In genomic region chr6:72319019-72319418, GRCm38 (mm10) we compare ENCODE assay signal across 10 mouse cellular contexts. TPM values are rescaled to one million over a fixed set of nuclear protein-coding genes. Genes with fewer than 3 reads are reported as not detected.
DNase-seq lines count a peak whose midpoint lies in the region; ATAC-seq lines count a peak whose summit lies in the region.
"Had no signal": no experiment of that assay in that cellular context is flagged by ENCODE, and none has a peak within 500 bp of the region (broad histone marks: within the 10 kb centered on the region; RNA-seq: fewer than 3 reads in every experiment).

No protein-coding gene starts in this region.

- no peaks in the 10 kb centered on the region for H3K4me1 ChIP-seq in hindbrain, embryonic 14.5 days (replicated peaks; ENCODE audit: control insufficient read depth, insufficient read depth, low read length)
- H3K4me1 ChIP-seq in hindbrain, embryonic 13.5 days (replicated peaks) = no peaks in the 10 kb centered on the region
- no peaks in the 10 kb centered on the region for H3K4me1 ChIP-seq in forebrain, embryonic 15.5 days

- 84% methylated on average over 11 of the region's 11 CpGs for WGBS in hindbrain, embryonic 14.5 days
- 82% methylated on average over 11 of the region's 11 CpGs for whole genome bisulfite sequencing in hindbrain, embryonic 13.5 days
- WGBS in forebrain, embryonic 15.5 days = 80% methylated on average over 11 of the region's 11 CpGs

- peak; percentile 62 for DNase-seq in hindbrain, embryonic 14.5 days (ENCODE audit: low spot score)
- peak; percentile 2 for DNase-seq in A20 (ENCODE audit: low read depth, low spot score)
- DNase-seq in WW6 (ENCODE audit: low read depth, low spot score) = peak; percentile 11
- DNase-seq in heart, postnatal 14 days = peak; percentile 62 to 78
- DNase-seq in liver = peak; percentile 52
- peak; percentile 48 for DNase-seq in splenic B cell, adult 2 months (ENCODE audit: low read depth, low spot score)

- no peak overlapping the region for H3K4me3 ChIP-seq in hindbrain, embryonic 14.5 days (replicated peaks; ENCODE audit: low read length)
- H3K4me3 ChIP-seq in hindbrain, embryonic 13.5 days = no peak overlapping the region
- H3K4me3 ChIP-seq in forebrain, embryonic 15.5 days = no peak overlapping the region
- H3K4me3 ChIP-seq: liver, embryonic 15.5 days had no signal

- H3K36me3 ChIP-seq in hindbrain, embryonic 14.5 days (replicated peaks; ENCODE audit: control insufficient read depth, insufficient read depth) = peaks cover 88% of the 10 kb centered on the region
- H3K36me3 ChIP-seq in hindbrain, embryonic 13.5 days = peaks cover 88% of the 10 kb centered on the region
- H3K36me3 ChIP-seq in splenic B cell, adult 2 months (ENCODE audit: control insufficient read depth, insufficient read depth, low read length, poor library complexity, severe bottlenecking) = peaks cover 11% of the 10 kb centered on the region
- peaks cover 65% of the 10 kb centered on the region for H3K36me3 ChIP-seq in forebrain, embryonic 15.5 days

- H3K4me2 ChIP-seq in hindbrain, embryonic 14.5 days (replicated peaks) = no peak overlapping the region
- no peak overlapping the region for H3K4me2 ChIP-seq in hindbrain, embryonic 13.5 days
- H3K4me2 ChIP-seq in forebrain, embryonic 15.5 days (replicated peaks) = no peak overlapping the region
- H3K4me2 ChIP-seq: liver, embryonic 15.5 days had no signal

- no peaks in the 10 kb centered on the region for H3K9me3 ChIP-seq in hindbrain, embryonic 14.5 days (ENCODE audit: control insufficient read depth, low read length)
- no peaks in the 10 kb centered on the region for H3K9me3 ChIP-seq in hindbrain, embryonic 13.5 days
- H3K9me3 ChIP-seq in forebrain, embryonic 15.5 days = no peaks in the 10 kb centered on the region
- H3K9me3 ChIP-seq: liver, embryonic 15.5 days had no signal

- no peak overlapping the region for H3K9ac ChIP-seq in hindbrain, embryonic 14.5 days
- no peak overlapping the region for H3K9ac ChIP-seq in hindbrain, embryonic 13.5 days
- no peak overlapping the region for H3K9ac ChIP-seq in forebrain, embryonic 15.5 days (replicated peaks)
- H3K9ac ChIP-seq: liver, embryonic 15.5 days had no signal

- no peaks in the 10 kb centered on the region for H3K27me3 ChIP-seq in hindbrain, embryonic 14.5 days (ENCODE audit: control insufficient read depth, insufficient read depth, low read length)
- H3K27me3 ChIP-seq in hindbrain, embryonic 13.5 days = no peaks in the 10 kb centered on the region
- H3K27me3 ChIP-seq in splenic B cell, adult 2 months (ENCODE audit: control insufficient read depth, insufficient read depth, low read length, poor library complexity, severe bottlenecking) = no peaks in the 10 kb centered on the region
- H3K27me3 ChIP-seq in forebrain, embryonic 15.5 days = no peaks in the 10 kb centered on the region
- H3K27me3 ChIP-seq: liver, embryonic 15.5 days had no signal

- ATAC-seq in hindbrain, embryonic 14.5 days (ENCODE audit: low FRiP score) = no peak
- ATAC-seq in hindbrain, embryonic 13.5 days (ENCODE audit: low FRiP score) = no peak
- no peak for ATAC-seq in forebrain, embryonic 15.5 days (replicated peaks)

- no peak overlapping the region for H3K27ac ChIP-seq in hindbrain, embryonic 14.5 days
- H3K27ac ChIP-seq in hindbrain, embryonic 13.5 days = no peak overlapping the region
- H3K27ac ChIP-seq in forebrain, embryonic 15.5 days (replicated peaks) = no peak overlapping the region
- H3K27ac ChIP-seq: liver, embryonic 15.5 days had no signal

- intact Hi-C loops in heart, postnatal 14 days (cut with DNase I) = loop anchor here (2.0 to 5.0 kb wide), 2 partner anchors 34 to 132 kb away; no protein-coding TSS in a partner anchor

RNA-seq across cellular contexts. Expression of gene Sftpb, which starts 14.6 kb away (rescaled TPM):
- 0.37 and 0.55 TPM in 2 replicates for polyA plus RNA-seq in hindbrain, embryonic 14.5 days (2014; fragmentation: Nextera tagmentation; extraction: Ambion mirVana)
- 0.40 TPM in 1 of 2 replicates, not detected in the other for polyA plus RNA-seq in hindbrain, embryonic 13.5 days (2015; fragmentation: Nextera tagmentation; extraction: Ambion mirVana)
- total RNA-seq in heart, postnatal 14 days (2021) = under 1 TPM in 1 of 2 experiments, not detected in 1; 0.81 TPM
- 0.15 TPM in 1 of 2 replicates, not detected in the other for polyA plus RNA-seq in forebrain, embryonic 15.5 days (2015; fragmentation: Nextera tagmentation; extraction: Ambion mirVana)
- polyA plus RNA-seq: liver, embryonic 15.5 days; stomach, embryonic 16.5 days had no signal

RNA-seq across cellular contexts. Expression of gene Usp39, which starts 26.0 kb away (rescaled TPM):
- polyA plus RNA-seq in hindbrain, embryonic 14.5 days (2014; fragmentation: Nextera tagmentation; extraction: Ambion mirVana) = 54.3 and 58.2 TPM in 2 replicates
- polyA plus RNA-seq in hindbrain, embryonic 13.5 days (2015; fragmentation: Nextera tagmentation; extraction: Ambion mirVana) = 46.0 and 46.7 TPM in 2 replicates
- total RNA-seq in heart, postnatal 14 days (2021) = 10 to 100 TPM; 16.6 to 19.7 TPM
- polyA plus RNA-seq in forebrain, embryonic 15.5 days (2015; fragmentation: Nextera tagmentation; extraction: Ambion mirVana) = 52.9 and 53.4 TPM in 2 replicates

RNA-seq across cellular contexts. Expression of gene 0610030E20Rik, which starts 28.1 kb away (rescaled TPM):
- 13.7 and 15.9 TPM in 2 replicates for polyA plus RNA-seq in hindbrain, embryonic 14.5 days (2014; fragmentation: Nextera tagmentation; extraction: Ambion mirVana)
- 20.6 and 21.1 TPM in 2 replicates for polyA plus RNA-seq in hindbrain, embryonic 13.5 days (2015; fragmentation: Nextera tagmentation; extraction: Ambion mirVana)
- 10 to 100 TPM; 13.1 to 14.4 TPM for total RNA-seq in heart, postnatal 14 days (2021)
- polyA plus RNA-seq in forebrain, embryonic 15.5 days (2015; fragmentation: Nextera tagmentation; extraction: Ambion mirVana) = 22.5 and 22.7 TPM in 2 replicates

RNA-seq across cellular contexts. Expression of gene Tmem150a, which starts 36.2 kb away (rescaled TPM):
- polyA plus RNA-seq in hindbrain, embryonic 14.5 days (2014; fragmentation: Nextera tagmentation; extraction: Ambion mirVana) = 24.5 and 26.8 TPM in 2 replicates
- 14.4 and 16.0 TPM in 2 replicates for polyA plus RNA-seq in hindbrain, embryonic 13.5 days (2015; fragmentation: Nextera tagmentation; extraction: Ambion mirVana)
- 10 to 100 TPM; 14.7 to 17.6 TPM for total RNA-seq in heart, postnatal 14 days (2021)
- 15.2 and 15.6 TPM in 2 replicates for polyA plus RNA-seq in forebrain, embryonic 15.5 days (2015; fragmentation: Nextera tagmentation; extraction: Ambion mirVana)

RNA-seq across cellular contexts. Expression of gene Rnf181, which starts 47.7 kb away (rescaled TPM):
- 127 and 136 TPM in 2 replicates for polyA plus RNA-seq in hindbrain, embryonic 14.5 days (2014; fragmentation: Nextera tagmentation; extraction: Ambion mirVana)
- polyA plus RNA-seq in hindbrain, embryonic 13.5 days (2015; fragmentation: Nextera tagmentation; extraction: Ambion mirVana) = 141 and 147 TPM in 2 replicates
- 10 to 100 TPM; 45.5 to 46.5 TPM for total RNA-seq in heart, postnatal 14 days (2021)
- polyA plus RNA-seq in forebrain, embryonic 15.5 days (2015; fragmentation: Nextera tagmentation; extraction: Ambion mirVana) = 126 and 130 TPM in 2 replicates

Comparison
In these comparisons a context has a peak if more than half of its experiments do, and no peak if none do; other contexts are left out.
1. DNase-seq: peak in every context shown above with its lines; median percentile 70 in heart, postnatal 14 days; 62 in hindbrain, embryonic 14.5 days; 52 in liver; 48 in splenic B cell, adult 2 months; 11 in WW6; 2 in A20.